Mouse (Mus musculus) ovary, postnatal 36 days (tissue): ENCODE results near the gene Cox10.

ENCODE experiments used
- DNase-seq: peaks from one replicate; pipeline ENCODE4 v3.0.0; 2022; ENCODE audit warnings: low spot score, mixed read lengths

Cox10 gene

GRCm38 (mm10) chr11:64000200-64000794 lies 79.0 kb downstream of the Cox10 start:
- DNase-seq = no peak

GRCm38 (mm10) chr11:63999431-63999830 lies 79.8 kb downstream of the Cox10 start:
- no peak for DNase-seq

GRCm38 (mm10) chr11:63991958-63992357 lies 87.3 kb downstream of the Cox10 start:
- DNase-seq = no peak

- DNase-seq = no peak
These were observed 88.5 kb downstream of the Cox10 start for GRCm38 (mm10) chr11:63990759-63991158.

- no peak for DNase-seq
These were observed 89.0 kb downstream of the Cox10 start for GRCm38 (mm10) chr11:63990311-63990710.

GRCm38 (mm10) chr11:63988991-63989860 lies 90.0 kb downstream of the Cox10 start:
- DNase-seq = no peak

- no peak for DNase-seq
These were observed 91.1 kb downstream of the Cox10 start for GRCm38 (mm10) chr11:63988031-63988665.

- no peak for DNase-seq
These were observed 92.6 kb downstream of the Cox10 start for GRCm38 (mm10) chr11:63986710-63987109.

GRCm38 (mm10) chr11:63985481-63985880 lies 93.8 kb downstream of the Cox10 start:
- DNase-seq = no peak

- no peak for DNase-seq
These were observed 94.6 kb downstream of the Cox10 start for GRCm38 (mm10) chr11:63984622-63985168.

- DNase-seq = no peak
These were observed 101.5 kb downstream of the Cox10 start for GRCm38 (mm10) chr11:63977741-63978140.

GRCm38 (mm10) chr11:63976775-63977174 lies 102.5 kb downstream of the Cox10 start:
- no peak for DNase-seq

- DNase-seq = no peak
These were observed 103.9 kb downstream of the Cox10 start for GRCm38 (mm10) chr11:63975260-63975899.

GRCm38 (mm10) chr11:63973973-63974372 lies 105.3 kb downstream of the Cox10 start:
- DNase-seq = no peak

- no peak for DNase-seq
These were observed 107.8 kb downstream of the Cox10 start for GRCm38 (mm10) chr11:63971462-63971861.

GRCm38 (mm10) chr11:63970818-63971217 lies 108.5 kb downstream of the Cox10 start:
- DNase-seq = no peak

- DNase-seq = no peak
These were observed 109.9 kb downstream of the Cox10 start for GRCm38 (mm10) chr11:63969205-63969910.

GRCm38 (mm10) chr11:63968388-63969035 lies 110.8 kb downstream of the Cox10 start:
- DNase-seq = no peak

- no peak for DNase-seq
These were observed 111.5 kb downstream of the Cox10 start for GRCm38 (mm10) chr11:63967641-63968387.

GRCm38 (mm10) chr11:63965437-63965836 lies 113.8 kb downstream of the Cox10 start:
- DNase-seq = no peak
